Mouse (Mus musculus) liver, adult 2 months (tissue): ENCODE measurements around the gene Mctp2. TPM values are rescaled to one million over a fixed set of nuclear protein-coding genes. Genes with fewer than 3 reads are reported as not detected.

ENCODE experiments used
- DNase-seq: peaks from one replicate; pipeline ENCODE4 v3.0.0-alpha.2; 2011; ENCODE audit warnings: low read depth, low spot score; ENCODE audit errors: extremely low read depth
- H3K27ac ChIP-seq: fragments of 200-500 bp; replicated peaks from 2 replicates; pipeline ENCODE4 v1.5.1; 2012; ENCODE audit warnings: low read depth, mild to moderate bottlenecking, control low read depth, inconsistent platforms, low read length; ENCODE audit not compliant: insufficient read depth
- H3K27me3 ChIP-seq: fragments of 200-500 bp; 2 replicates; pipeline ENCODE4 v1.6.1; 2012; ENCODE audit warnings: mild to moderate bottlenecking, moderate library complexity, low read length, inconsistent platforms; ENCODE audit not compliant: control insufficient read depth, insufficient read depth
- H3K36me3 ChIP-seq: fragments of 200-500 bp; 2 replicates; pipeline ENCODE4 v1.6.1; 2012; ENCODE audit warnings: low read length, inconsistent platforms; ENCODE audit not compliant: control insufficient read depth, insufficient read depth
- H3K4me1 ChIP-seq: fragments of 200-500 bp; 2 replicates; pipeline ENCODE4 v1.6.1; 2011; ENCODE audit warnings: low read length; ENCODE audit not compliant: control insufficient read depth, insufficient read depth
- H3K4me3 ChIP-seq: fragments of 200-500 bp; 2 replicates; pipeline ENCODE4 v1.5.1; 2011; ENCODE audit warnings: low read depth, mild to moderate bottlenecking, control low read depth, low read length, moderate library complexity; ENCODE audit not compliant: insufficient read depth
- H3K79me2 ChIP-seq: fragments of 200-500 bp; 2 replicates; pipeline ENCODE4 v1.6.1; 2012; ENCODE audit warnings: inconsistent platforms, mild to moderate bottlenecking, low read length, moderate library complexity; ENCODE audit not compliant: control insufficient read depth, insufficient read depth
- H3K9ac ChIP-seq: fragments of 200-500 bp; 2 replicates; pipeline ENCODE4 v1.6.1; 2012; ENCODE audit warnings: low read depth, mild to moderate bottlenecking, control low read depth, inconsistent platforms, low read length
- CTCF ChIP-seq: fragments of 200-500 bp; IDR thresholded peaks from 2 replicates; pipeline ENCODE4 v1.5.1; 2011; ENCODE audit warnings: low read depth, low read length, control low read depth
- POLR2A ChIP-seq: fragments of 200-500 bp; IDR thresholded peaks from 2 replicates; pipeline ENCODE4 v1.6.1; 2011; ENCODE audit warnings: low read length, control low read depth; ENCODE audit not compliant: insufficient read depth; ENCODE audit errors: extremely low read depth
- WGBS: fragments of 180-500 bp; shearing (Covaris S2); methylation state at CpG from one replicate; pipeline ENCODE4 v1.1.7; 2018; 5-methylcytosine and 5-hydroxymethylcytosine counted together
- polyA plus RNA-seq: library from polyadenylated mRNA; depleted of rRNA; stranded (reverse); fragments of >200 nt; gene quantifications from 2 replicates; pipeline ENCODE4 v1.2.3, GENCODE M21; 2012
- total RNA-seq: library from RNA; depleted of rRNA; stranded (reverse); fragments of >200 nt; gene quantifications from 2 replicates; pipeline ENCODE4 v1.2.3, GENCODE M21; 2014

Gene Mctp2
- total and polyA plus RNA-seq, 2 experiments: 5.4 to 11.8 TPM

GRCm38 (mm10) chr7:72223558-72223957, 82.8 kb downstream of the Mctp2 start:
- Histone ChIP-seq H3K4me1 (peaks cover 4% of the 10 kb centered on the region; the same call in 1 of the 2 replicates), H3K27me3 (no peaks in the 10 kb centered on the region), H3K36me3 (peaks cover 6% of the 10 kb centered on the region), H3K9ac (no peak overlapping the region), H3K4me3 (no peak overlapping the region), H3K79me2 (no peaks in the 10 kb centered on the region), H3K27ac (no peak overlapping the region)
- no peak for DNase-seq
- 92% methylated on average over 5 of the region's 5 CpGs for WGBS
- TF ChIP-seq POLR2A (no peak), CTCF (no peak)

- no peak overlapping the region for H3K27ac ChIP-seq
- peak; percentile 50 for DNase-seq
- no peaks in the 10 kb centered on the region for H3K79me2 ChIP-seq
- H3K27me3 ChIP-seq: no peaks in the 10 kb centered on the region
- H3K9ac ChIP-seq: no peak overlapping the region
- no peaks in the 10 kb centered on the region; the same call in 1 of the 2 replicates for H3K4me1 ChIP-seq
- H3K36me3 ChIP-seq: peaks cover 3% of the 10 kb centered on the region
- TF ChIP-seq CTCF: no peak
- no peak for TF ChIP-seq POLR2A
- no peak overlapping the region for H3K4me3 ChIP-seq
- 70% methylated on average over 8 of the region's 8 CpGs for WGBS
Observed at GRCm38 (mm10) chr7:72222532-72222931, 83.9 kb downstream of the Mctp2 start.

- no peaks in the 10 kb centered on the region for H3K79me2 ChIP-seq
- no peaks in the 10 kb centered on the region for H3K27me3 ChIP-seq
- 84% methylated on average over 7 of the region's 7 CpGs for WGBS
- no peak overlapping the region for H3K9ac ChIP-seq
- no peak for TF ChIP-seq CTCF
- no peak for TF ChIP-seq POLR2A
- no peak overlapping the region for H3K27ac ChIP-seq
- peaks cover 6% of the 10 kb centered on the region for H3K4me1 ChIP-seq
- peaks cover 5% of the 10 kb centered on the region for H3K36me3 ChIP-seq
- DNase-seq: no peak
- H3K4me3 ChIP-seq: no peak overlapping the region
Observed at GRCm38 (mm10) chr7:72218048-72218447, 88.4 kb downstream of the Mctp2 start.

- Histone ChIP-seq H3K27ac (peak overlapping the region; percentile 95), H3K4me3 (no peak overlapping the region), H3K9ac (no peak overlapping the region), H3K36me3 (peaks cover 14% of the 10 kb centered on the region), H3K27me3 (no peaks in the 10 kb centered on the region), H3K4me1 (peaks cover 6% of the 10 kb centered on the region), H3K79me2 (no peaks in the 10 kb centered on the region)
- TF ChIP-seq POLR2A (no peak), CTCF (no peak)
- peak; percentile 94 for DNase-seq
- WGBS: 20% methylated on average over 5 of the region's 5 CpGs
Observed at GRCm38 (mm10) chr7:72215563-72216215, 90.7 kb downstream of the Mctp2 start.

- H3K4me1 ChIP-seq: peaks cover 14% of the 10 kb centered on the region
- H3K27me3 ChIP-seq: no peaks in the 10 kb centered on the region
- no peak overlapping the region for H3K9ac ChIP-seq
- peak; percentile 68 for DNase-seq
- TF ChIP-seq POLR2A: no peak
- TF ChIP-seq CTCF: no peak
- WGBS: 66% methylated on average over 5 of the region's 5 CpGs
- H3K27ac ChIP-seq: peak overlapping the region; percentile 31; the same call in 1 of the 2 replicates
- H3K4me3 ChIP-seq: no peak overlapping the region
- no peaks in the 10 kb centered on the region for H3K79me2 ChIP-seq
- peaks cover 20% of the 10 kb centered on the region for H3K36me3 ChIP-seq
Observed at GRCm38 (mm10) chr7:72210201-72210600, 96.2 kb downstream of the Mctp2 start.

GRCm38 (mm10) chr7:72209296-72209695, 97.1 kb downstream of the Mctp2 start:
- peak; percentile 85 for DNase-seq
- H3K27me3 ChIP-seq: no peaks in the 10 kb centered on the region
- H3K4me3 ChIP-seq: no peak overlapping the region
- no peaks in the 10 kb centered on the region for H3K79me2 ChIP-seq
- no peak for TF ChIP-seq CTCF
- no peak for TF ChIP-seq POLR2A
- H3K27ac ChIP-seq: peak overlapping the region; percentile 31
- no peak overlapping the region for H3K9ac ChIP-seq
- WGBS: 81% methylated on average over 5 of the region's 5 CpGs
- peaks cover 20% of the 10 kb centered on the region for H3K36me3 ChIP-seq
- peaks cover 13% of the 10 kb centered on the region for H3K4me1 ChIP-seq
